Mouse (Mus musculus) spleen, postnatal 10 days (tissue): ENCODE data around the gene Fkbp4.

Source experiments
- DNase-seq, 2 experiments: peaks; one replicate each; pipeline ENCODE4 v3.0.0; 2021 to 2022; ENCODE audit warnings: low spot score in 2 of 2

The Fkbp4 gene

DNA sequence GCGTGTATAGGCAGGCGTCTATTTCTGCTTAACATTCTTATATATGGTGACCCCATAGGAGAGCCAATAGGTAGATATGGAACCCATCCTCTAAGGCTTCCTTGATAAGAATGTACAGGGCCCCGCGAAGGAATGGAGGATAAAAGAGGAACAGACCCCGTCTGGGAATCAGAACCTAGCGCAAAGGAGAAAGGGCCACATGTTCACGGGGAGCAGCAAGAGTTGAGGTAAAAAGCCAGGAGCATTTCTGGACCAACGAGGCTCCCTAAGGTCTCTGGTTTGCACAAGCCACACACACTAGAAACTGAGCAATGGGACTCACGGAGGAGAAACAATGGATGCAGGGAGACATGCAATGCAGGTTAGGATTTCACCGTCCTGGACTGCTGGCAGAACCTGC, 1.2 kb downstream of the Fkbp4 start:
- DNase-seq: no peak

DNA sequence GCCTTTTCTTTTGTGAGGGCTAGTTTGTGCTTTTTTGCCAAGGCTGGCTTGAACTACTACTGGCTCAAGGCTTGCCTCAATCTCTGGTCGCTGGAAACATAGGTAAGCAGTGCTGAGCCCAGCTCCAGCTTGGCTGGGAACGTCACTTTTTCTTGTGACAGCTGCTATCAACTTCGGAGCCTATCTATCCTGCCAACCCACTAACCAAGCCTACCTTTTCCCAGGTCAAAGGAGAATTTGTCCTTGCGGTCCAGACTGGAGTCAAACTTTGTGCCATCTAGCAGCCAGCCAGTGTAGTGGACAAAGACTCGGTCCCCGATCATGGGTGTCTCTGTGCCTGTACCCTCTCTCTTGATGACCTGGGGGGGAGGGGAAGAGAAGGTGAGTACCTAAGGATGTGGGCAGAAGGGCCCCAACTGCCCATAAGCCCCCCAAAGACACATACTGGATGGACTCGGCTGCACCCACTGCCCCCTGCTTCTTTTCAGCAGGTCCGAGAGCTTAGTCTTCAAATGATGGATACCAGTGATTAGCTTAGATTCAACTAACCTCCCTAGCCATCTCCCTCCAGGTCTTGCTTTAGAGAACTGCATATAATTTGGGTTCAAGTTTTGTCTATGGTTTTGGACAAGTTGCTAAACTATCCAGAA, 2.0 kb downstream of the Fkbp4 start:
- no peak for DNase-seq

DNA sequence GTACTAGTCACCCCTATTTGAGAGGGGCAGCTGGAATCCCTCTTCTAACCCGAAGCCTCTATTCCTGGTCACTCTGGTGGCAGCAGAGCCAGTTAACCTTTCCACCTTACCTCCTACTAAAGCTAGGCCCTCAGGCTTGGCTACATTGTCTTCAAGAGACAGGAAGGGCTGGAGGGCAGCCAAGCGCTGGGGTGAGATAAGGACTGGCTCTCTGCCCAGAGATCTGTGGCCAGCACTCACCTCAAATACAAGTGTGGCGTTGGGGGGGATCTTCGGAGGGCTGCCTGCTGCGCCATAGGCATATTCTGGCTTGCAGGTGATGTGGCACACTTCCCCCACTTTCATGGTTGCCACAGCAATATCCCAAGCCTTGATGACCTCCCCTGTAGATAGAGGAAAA, 3.0 kb downstream of the Fkbp4 start:
- peak; percentile 34 to 65 for DNase-seq

DNA sequence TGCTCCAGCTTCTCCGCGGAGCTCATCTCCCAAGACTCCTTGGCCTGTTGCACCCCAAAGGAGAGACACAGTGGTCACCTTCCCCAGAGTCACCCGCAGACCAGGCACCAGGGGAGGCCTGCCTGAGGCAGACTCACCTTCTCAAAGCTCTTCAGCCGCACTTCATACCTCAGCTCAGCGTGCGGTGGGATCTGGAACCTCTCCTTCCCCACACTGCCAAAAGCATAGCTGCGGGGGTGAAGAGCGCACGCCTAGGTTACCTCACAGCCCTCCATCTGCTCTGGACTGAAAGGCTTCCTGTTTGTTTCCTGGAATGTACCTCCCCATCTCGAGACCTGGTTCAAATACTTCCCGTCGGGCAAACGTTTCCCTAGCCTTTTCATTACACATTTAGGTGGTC, 4.9 kb downstream of the Fkbp4 start:
- no peak for DNase-seq

DNA sequence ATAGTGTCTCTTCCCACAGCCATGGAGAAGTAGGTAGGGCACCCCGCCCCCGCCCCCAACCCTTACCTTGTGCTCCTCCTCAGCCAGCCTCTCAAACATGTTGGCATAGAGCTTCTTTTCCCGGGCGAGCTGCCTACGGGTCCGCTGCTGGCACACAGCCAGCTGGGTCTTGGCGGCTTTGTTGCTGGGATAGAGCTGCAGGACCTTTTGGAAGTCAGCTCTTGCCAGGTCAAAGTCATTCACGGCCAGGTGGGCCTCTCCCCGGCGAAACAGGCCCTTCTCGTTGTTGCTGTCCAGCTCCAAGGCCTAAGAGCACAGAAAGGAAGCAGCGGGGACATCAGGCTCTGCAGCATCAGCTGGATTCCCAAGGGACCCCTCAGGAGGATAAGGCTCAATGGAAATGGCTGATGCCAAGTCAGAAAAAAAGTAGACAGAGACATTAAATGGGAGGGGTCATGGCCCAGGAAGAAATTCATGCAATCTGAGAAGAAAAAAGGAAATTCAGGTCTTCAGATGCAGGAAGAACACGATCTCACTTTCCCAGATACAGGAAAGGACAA, 6.0 kb downstream of the Fkbp4 start:
- no peak for DNase-seq

DNA sequence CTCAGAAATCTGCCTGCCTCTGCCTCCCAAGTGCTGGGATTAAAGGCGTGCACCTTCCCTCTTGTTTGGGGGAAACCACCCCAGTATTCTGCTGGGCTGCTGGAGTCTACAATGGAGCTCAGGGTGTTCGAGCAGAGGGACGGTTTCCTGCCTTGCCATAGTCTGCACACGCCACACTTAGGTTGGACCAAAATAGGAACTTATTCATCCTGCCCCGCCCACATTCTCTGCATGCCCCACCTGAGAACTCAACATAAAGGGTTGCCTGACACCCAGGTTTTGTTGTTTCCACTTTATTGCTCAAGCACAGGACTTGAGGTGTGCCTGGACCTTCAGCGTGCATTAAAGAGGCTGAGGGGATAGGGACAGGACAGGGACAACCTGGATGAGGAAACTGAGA, 8.7 kb downstream of the Fkbp4 start:
- DNase-seq: no peak

GRCm38 (mm10) chr6:128429300-128429699, 9.2 kb downstream of the Fkbp4 start:
- no peak for DNase-seq

DNA sequence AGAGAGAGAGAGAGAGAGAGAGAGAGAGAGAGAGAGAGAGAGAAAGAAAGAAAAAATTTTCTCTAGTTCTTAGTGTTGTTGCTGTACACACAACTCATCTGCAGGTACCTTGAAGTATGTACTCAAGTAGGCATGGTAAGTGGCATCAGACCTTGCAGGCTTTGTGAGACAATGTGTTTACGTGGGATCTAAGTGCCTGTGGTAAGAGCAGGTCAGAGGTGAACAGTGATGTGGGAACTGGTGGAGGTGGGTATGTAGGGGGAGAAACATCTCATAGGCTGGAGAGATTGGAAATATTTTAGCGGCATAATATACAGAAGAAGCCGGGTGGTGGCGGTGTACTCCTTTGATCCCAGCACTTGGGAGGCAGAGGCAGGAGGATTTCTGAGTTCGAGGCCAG, 10.9 kb downstream of the Fkbp4 start:
- DNase-seq: no peak

DNA sequence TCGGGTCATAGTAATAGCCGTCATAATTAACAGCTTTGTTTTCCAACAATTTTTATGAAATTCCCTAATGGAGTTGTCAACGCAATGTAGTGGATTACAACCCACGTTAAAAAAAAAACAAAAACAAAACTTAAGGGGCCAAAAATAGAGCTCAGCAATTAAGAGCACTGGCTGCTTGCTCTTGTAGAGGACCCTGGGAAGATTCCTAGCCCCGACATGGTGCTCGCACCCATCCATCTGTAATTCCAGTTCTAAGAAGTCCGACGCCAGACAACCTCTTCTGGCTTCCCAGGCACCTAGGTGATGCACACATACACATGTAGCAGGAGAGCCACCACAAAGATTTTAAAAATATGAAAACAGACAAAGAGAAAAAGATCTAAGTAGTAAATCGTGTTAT, 13.4 kb downstream of the Fkbp4 start:
- DNase-seq: no peak

- peak; percentile 92 to 96 for DNase-seq
Observed at GRCm38 (mm10) chr6:128424269-128425019, 14.0 kb downstream of the Fkbp4 start, which contains the start of gene Itfg2. TSS of gene Itfg2 (minus strand) at chr6:128424931.

DNA sequence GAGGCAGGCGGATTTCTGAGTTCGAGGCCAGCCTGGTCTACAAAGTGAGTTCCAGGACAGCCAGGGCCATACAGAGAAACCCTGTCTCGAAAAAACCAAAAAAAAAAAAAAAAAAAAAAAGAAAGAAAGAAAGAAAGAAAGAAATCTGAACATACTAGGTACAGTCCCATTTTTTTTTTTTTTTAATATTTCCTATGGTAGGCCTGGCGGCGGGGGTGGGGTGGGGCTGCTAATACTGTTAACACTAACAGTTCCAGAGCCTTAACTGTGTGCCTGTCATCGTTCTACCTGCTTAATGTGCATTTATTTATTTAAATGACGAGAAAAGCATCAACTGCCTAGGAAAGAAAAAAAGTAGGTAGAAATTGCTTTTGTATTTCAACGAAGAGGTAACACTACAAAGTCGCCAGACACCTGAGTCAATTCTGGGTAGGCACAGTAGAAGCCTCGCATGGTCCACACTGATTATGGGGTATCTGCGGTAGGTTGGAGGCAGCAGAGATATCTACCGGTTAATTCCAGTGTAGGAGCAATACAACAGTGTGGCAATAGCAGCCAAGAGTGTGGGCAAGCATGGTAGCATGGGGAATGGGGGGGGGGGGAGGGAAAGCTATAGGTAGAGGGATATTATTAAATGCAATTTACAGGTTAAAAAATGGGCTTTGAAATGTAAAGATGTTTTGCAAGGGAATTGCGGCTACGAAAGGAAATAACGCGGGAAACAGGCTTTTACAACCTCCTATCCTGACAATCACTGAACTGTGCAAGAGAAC, 14.8 kb downstream of the Fkbp4 start:
- no peak for DNase-seq

GRCm38 (mm10) chr6:128421480-128421879, 17.0 kb downstream of the Fkbp4 start:
- no peak for DNase-seq

- no peak for DNase-seq
Observed at GRCm38 (mm10) chr6:128421036-128421435, 17.4 kb downstream of the Fkbp4 start.

GRCm38 (mm10) chr6:128418076-128418475, 20.4 kb downstream of the Fkbp4 start:
- DNase-seq: no peak

DNA sequence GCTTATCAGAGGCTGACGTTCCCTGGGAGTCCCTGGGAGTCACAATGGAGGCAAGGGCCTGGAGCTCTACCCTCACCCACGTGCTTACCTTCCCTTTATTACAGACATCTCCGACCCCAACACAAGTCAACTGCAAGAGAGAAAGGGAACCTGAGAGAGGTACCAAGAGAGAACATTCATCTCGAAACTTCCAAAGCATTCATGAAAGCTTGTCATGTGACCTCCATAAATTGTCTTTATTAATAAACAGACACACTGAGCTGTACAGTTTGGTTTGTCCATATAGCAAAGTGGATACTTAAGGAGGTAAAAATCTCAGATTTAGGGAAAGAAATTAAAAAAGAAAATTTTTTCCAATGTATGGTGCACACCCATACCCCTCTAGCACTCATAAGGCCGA, 22.3 kb downstream of the Fkbp4 start:
- no peak for DNase-seq

- DNase-seq: peak; percentile 82 to 85
Observed at GRCm38 (mm10) chr6:128411115-128411514, 27.4 kb downstream of the Fkbp4 start.

- no peak for DNase-seq
Observed at GRCm38 (mm10) chr6:128410305-128410704, 28.2 kb downstream of the Fkbp4 start.

DNA sequence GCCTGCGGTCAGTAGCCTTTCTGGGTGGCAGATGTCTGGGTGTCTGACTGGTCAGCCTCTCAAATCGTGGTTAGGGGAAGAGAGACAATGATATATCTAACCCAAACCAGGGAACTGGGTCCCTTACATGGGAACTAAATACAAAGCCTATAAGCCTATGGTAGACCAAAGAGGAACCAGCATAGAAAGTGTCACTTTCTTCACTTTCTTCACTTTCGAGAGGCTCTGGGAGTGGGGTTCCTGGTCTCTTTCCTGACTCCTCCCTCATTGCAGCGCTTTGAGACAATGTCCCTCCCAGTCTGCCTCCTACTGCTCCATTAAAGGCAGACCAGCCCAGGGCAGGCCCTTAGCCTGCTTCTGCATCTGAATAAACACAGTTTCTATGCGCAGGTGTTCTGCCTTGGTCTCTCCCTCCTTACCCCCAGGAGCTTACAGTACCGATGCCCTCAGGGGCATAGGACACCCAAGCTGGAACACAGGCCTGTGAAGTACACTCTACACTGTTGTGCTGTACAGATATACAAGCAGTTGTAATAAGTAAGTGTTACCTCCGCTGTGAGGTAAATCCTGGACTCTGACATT, 29.8 kb downstream of the Fkbp4 start:
- no peak for DNase-seq

DNA sequence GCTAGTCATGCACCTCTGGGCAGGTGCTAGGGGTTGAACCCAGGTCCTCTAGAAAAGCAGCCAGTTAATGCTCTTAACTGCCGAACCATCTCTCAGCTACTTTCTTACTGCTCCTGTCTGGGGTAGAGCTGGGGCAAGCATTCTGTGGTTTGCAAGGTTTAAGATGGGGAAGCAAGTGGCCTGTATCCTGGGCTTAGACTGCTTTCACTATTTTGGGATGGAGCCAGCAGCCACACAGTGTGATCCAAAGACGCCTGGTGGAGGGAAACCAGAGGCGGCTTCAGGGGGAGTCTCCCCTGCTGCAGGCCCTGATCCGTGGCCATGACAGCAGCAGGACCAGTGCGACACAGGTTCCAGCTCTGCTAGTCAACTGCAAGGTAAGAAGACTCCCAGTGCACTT, 33.8 kb downstream of the Fkbp4 start:
- no peak for DNase-seq

GRCm38 (mm10) chr6:128399421-128400185, 38.9 kb downstream of the Fkbp4 start:
- no peak for DNase-seq

GRCm38 (mm10) chr6:128398996-128399395, 39.5 kb downstream of the Fkbp4 start, which contains the start of gene Nrip2:
TSS of gene Nrip2 (plus strand) at chr6:128399296.
- no peak for DNase-seq
